Mouse (Mus musculus): ENCODE measurements around the gene Gm21954.

The Gm21954 gene

DNA sequence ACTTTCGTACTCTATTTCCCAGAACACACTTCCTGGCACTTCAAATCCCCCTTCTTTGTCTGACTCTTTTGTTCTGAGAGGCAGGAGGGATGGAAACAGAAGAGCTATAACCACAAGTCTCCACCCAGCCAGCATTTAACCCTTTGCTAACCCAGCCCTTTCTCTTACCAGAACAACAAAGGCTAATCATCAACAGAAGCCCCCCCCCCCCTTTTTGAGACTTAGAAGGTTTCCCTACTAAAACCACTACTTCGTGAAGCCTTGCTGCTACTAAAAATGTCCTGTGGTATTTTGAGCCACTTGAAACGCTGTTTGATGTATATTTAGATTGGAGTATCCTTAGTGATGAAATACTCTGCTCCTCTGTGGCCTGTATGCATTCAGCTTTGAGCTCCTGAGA is 52.7 kb downstream of the Gm21954 start:
- DNase-seq (ENCODE audit: low read depth, low spot score): no peak

- no peak for DNase-seq (ENCODE audit: low read depth, low spot score)
These were observed 53.2 kb downstream of the Gm21954 start for GRCm38 (mm10) chr3:55418845-55419244.

GRCm38 (mm10) chr3:55415527-55415950 is 56.5 kb downstream of the Gm21954 start:
- no peak for DNase-seq (ENCODE audit: low read depth, low spot score)

Data from skeletal muscle tissue, adult 2 months (tissue).